Mouse (Mus musculus) testis, adult 2 months (tissue): Measurements from ENCODE around the gene Stk16.

Experiments used
- CTCF ChIP-seq: fragments of 200-500 bp; IDR thresholded peaks from 2 replicates; pipeline ENCODE4 v1.5.1; 2012; ENCODE audit warnings: low read depth, mild to moderate bottlenecking, inconsistent platforms, low read length, moderate library complexity; ENCODE audit not compliant: control insufficient read depth, insufficient read depth, insufficient replicate concordance
- POLR2A ChIP-seq: fragments of 200-500 bp; IDR thresholded peaks from 2 replicates; pipeline ENCODE4 v1.6.1; 2012; ENCODE audit warnings: low read depth, mild to moderate bottlenecking, inconsistent platforms, low read length, moderate library complexity; ENCODE audit not compliant: control insufficient read depth

- TF ChIP-seq CTCF (no peak), POLR2A (no peak)
Observed at GRCm38 (mm10) chr1:75181377-75181870, 29.2 kb upstream of the Stk16 start.
